Comparison of ENCODE assay signal across 7 mouse cellular contexts in genomic region chr7:30859635-30860402, GRCm38 (mm10). TPM values are rescaled to one million over a fixed set of nuclear protein-coding genes. Genes with fewer than 3 reads are reported as not detected.
DNase-seq lines count a peak whose midpoint lies in the region; ATAC-seq and TF ChIP-seq lines count a peak whose summit lies in the region.

No protein-coding gene starts in this region.

- H3K9me3 ChIP-seq in G1E (replicated peaks): no peaks in the 10 kb centered on the region
- H3K9me3 ChIP-seq in hindbrain, embryonic 13.5 days: no peaks in the 10 kb centered on the region

- 6% methylated on average over 16 of the region's 16 CpGs for WGBS in bone marrow, adult 2 months
- 14% methylated on average over 14 of the region's 16 CpGs for WGBS in hindbrain, embryonic 13.5 days

- peak; percentile 20 for DNase-seq in G1E (ENCODE audit: low spot score)
- DNase-seq in left cerebral cortex, adult 11 months (ENCODE audit: low spot score): peak; percentile 35
- peak; percentile 56 for DNase-seq in lung, postnatal 36 days
- peak; percentile 66 to 79 for DNase-seq in right cerebral cortex, postnatal 10 days (ENCODE audit: low spot score in 2 of 2)

- no peak overlapping the region; the same call in 1 of the 2 replicates for H3K4me3 ChIP-seq in G1E (ENCODE audit: low read depth, low read length)
- peak overlapping the region; percentile 37 for H3K4me3 ChIP-seq in bone marrow, adult 2 months (replicated peaks; ENCODE audit: control insufficient read depth, low read depth, low read length)
- H3K4me3 ChIP-seq in embryonic fibroblast, embryonic 13.5 days (ENCODE audit: insufficient read depth, low read length): no peak overlapping the region
- H3K4me3 ChIP-seq in hindbrain, embryonic 13.5 days: peak overlapping the region; percentile 27

- no peak overlapping the region for H3K27ac ChIP-seq in bone marrow, adult 2 months (ENCODE audit: control insufficient read depth, insufficient read depth, low read depth, low read length, poor library complexity)
- H3K27ac ChIP-seq in embryonic fibroblast, embryonic 13.5 days (ENCODE audit: insufficient read depth, low read length): no peak overlapping the region
- no peak overlapping the region for H3K27ac ChIP-seq in hindbrain, embryonic 13.5 days

- H3K4me2 ChIP-seq in hindbrain, embryonic 13.5 days: peak overlapping the region; percentile 50

- peaks cover 7% of the 10 kb centered on the region for H3K4me1 ChIP-seq in G1E (ENCODE audit: insufficient read depth, low read depth, low read length)
- no peaks in the 10 kb centered on the region; the same call in 1 of the 2 replicates for H3K4me1 ChIP-seq in bone marrow, adult 2 months (ENCODE audit: control insufficient read depth, insufficient read depth, low read length)
- no peaks in the 10 kb centered on the region for H3K4me1 ChIP-seq in embryonic fibroblast, embryonic 13.5 days (ENCODE audit: control insufficient read depth, insufficient read depth, low read length)
- H3K4me1 ChIP-seq in hindbrain, embryonic 13.5 days (replicated peaks): no peaks in the 10 kb centered on the region

- TF ChIP-seq CTCF in G1E (IDR thresholded peaks at IDR 0.05; ENCODE audit: low read depth, low read length): peak; percentile 70
- TF ChIP-seq CTCF in bone marrow, adult 2 months (IDR thresholded peaks at IDR 0.05; ENCODE audit: control insufficient read depth, insufficient read depth, low read length): peak; percentile 78
- TF ChIP-seq CTCF in embryonic fibroblast, embryonic 13.5 days (IDR thresholded peaks at IDR 0.05; ENCODE audit: borderline replicate concordance, insufficient read depth, low read length): peak; percentile 70; the same call in 1 of the 2 replicates

- H3K27me3 ChIP-seq in G1E (ENCODE audit: insufficient read depth, low read length): peaks cover 10% of the 10 kb centered on the region; the same call in 1 of the 2 replicates
- 0 out of 2 replicates have a peak, but pooled peaks cover 4% of the 10 kb centered on the region for H3K27me3 ChIP-seq in hindbrain, embryonic 13.5 days

- no peak for TF ChIP-seq POLR2A in bone marrow, adult 2 months (IDR thresholded peaks at IDR 0.05; ENCODE audit: borderline replicate concordance, control insufficient read depth, low read depth, low read length)
- TF ChIP-seq POLR2A in embryonic fibroblast, embryonic 13.5 days (IDR thresholded peaks at IDR 0.05; ENCODE audit: low read depth, low read length): no peak

- no peak; the same call in 1 of the 2 replicates for ATAC-seq in G1E (ENCODE audit: extremely low read depth, insufficient number of reproducible peaks, low FRiP score, poor library complexity, severe bottlenecking)
- peak; percentile 78 for ATAC-seq in hindbrain, embryonic 13.5 days (ENCODE audit: low FRiP score)

- peak overlapping the region; percentile 53; the same call in 1 of the 2 replicates for H3K9ac ChIP-seq in hindbrain, embryonic 13.5 days

- no peaks in the 10 kb centered on the region for H3K36me3 ChIP-seq in G1E (replicated peaks)
- H3K36me3 ChIP-seq in hindbrain, embryonic 13.5 days: no peaks in the 10 kb centered on the region

RNA-seq across cellular contexts. Expression of gene Ffar1, which starts 1.5 kb away (rescaled TPM):
- not detected in 2 replicates for total RNA-seq in G1E (2014; fragmentation: Nextera tagmentation)
- 0.06 and 0.11 TPM in 2 replicates for total RNA-seq in G1E (2017)
- not detected in 2 replicates for polyA plus RNA-seq in G1E (2012)
- polyA plus RNA-seq in bone marrow, adult 2 months (2011; ENCODE audit: insufficient read depth, insufficient read length, low replicate concordance, missing spikeins): 2.1 and 4.9 TPM in 2 replicates
- not detected in 2 replicates for polyA plus RNA-seq in embryonic fibroblast, embryonic 13.5 days (2011; ENCODE audit: insufficient read length, low read depth, missing spikeins)
- polyA plus RNA-seq in hindbrain, embryonic 13.5 days (2015; fragmentation: Nextera tagmentation; extraction: Ambion mirVana): not detected in 2 replicates

RNA-seq across cellular contexts. Expression of gene Ffar3, which starts 3.8 kb away (rescaled TPM):
- not detected in 2 replicates for total RNA-seq in G1E (2014; fragmentation: Nextera tagmentation)
- total RNA-seq in G1E (2017): 0.12 TPM in 1 of 2 replicates, not detected in the other
- polyA plus RNA-seq in G1E (2012): not detected in 2 replicates
- not detected in 2 replicates for polyA plus RNA-seq in bone marrow, adult 2 months (2011; ENCODE audit: insufficient read depth, insufficient read length, low replicate concordance, missing spikeins)
- not detected in 2 replicates for polyA plus RNA-seq in embryonic fibroblast, embryonic 13.5 days (2011; ENCODE audit: insufficient read length, low read depth, missing spikeins)
- 0.13 TPM in 1 of 2 replicates, not detected in the other for polyA plus RNA-seq in hindbrain, embryonic 13.5 days (2015; fragmentation: Nextera tagmentation; extraction: Ambion mirVana)

RNA-seq across cellular contexts. Expression of gene Cd22, which starts 20.3 kb away (rescaled TPM):
- not detected in 2 replicates for total RNA-seq in G1E (2014; fragmentation: Nextera tagmentation)
- total RNA-seq in G1E (2017): 0.22 TPM in 1 of 2 replicates, not detected in the other
- polyA plus RNA-seq in G1E (2012): not detected in 2 replicates
- polyA plus RNA-seq in bone marrow, adult 2 months (2011; ENCODE audit: insufficient read depth, insufficient read length, low replicate concordance, missing spikeins): 24.0 and 59.4 TPM in 2 replicates
- not detected in 2 replicates for polyA plus RNA-seq in embryonic fibroblast, embryonic 13.5 days (2011; ENCODE audit: insufficient read length, low read depth, missing spikeins)
- polyA plus RNA-seq in hindbrain, embryonic 13.5 days (2015; fragmentation: Nextera tagmentation; extraction: Ambion mirVana): not detected in 2 replicates

RNA-seq across cellular contexts. Expression of gene Ffar2, which starts 36.2 kb away (rescaled TPM):
- total RNA-seq in G1E (2014; fragmentation: Nextera tagmentation): not detected in 2 replicates
- 0.23 and 0.33 TPM in 2 replicates for total RNA-seq in G1E (2017)
- 0.31 and 0.34 TPM in 2 replicates for polyA plus RNA-seq in G1E (2012)
- polyA plus RNA-seq in bone marrow, adult 2 months (2011; ENCODE audit: insufficient read depth, insufficient read length, low replicate concordance, missing spikeins): 3.6 and 18.3 TPM in 2 replicates
- not detected in 2 replicates for polyA plus RNA-seq in embryonic fibroblast, embryonic 13.5 days (2011; ENCODE audit: insufficient read length, low read depth, missing spikeins)
- 0.22 TPM in 1 of 2 replicates, not detected in the other for polyA plus RNA-seq in hindbrain, embryonic 13.5 days (2015; fragmentation: Nextera tagmentation; extraction: Ambion mirVana)

RNA-seq across cellular contexts. Expression of gene Mag, which starts 54.9 kb away (rescaled TPM):
- not detected in 2 replicates for total RNA-seq in G1E (2014; fragmentation: Nextera tagmentation)
- not detected in 2 replicates for total RNA-seq in G1E (2017)
- not detected in 2 replicates for polyA plus RNA-seq in G1E (2012)
- 1.1 and 7.2 TPM in 2 replicates for polyA plus RNA-seq in bone marrow, adult 2 months (2011; ENCODE audit: insufficient read depth, insufficient read length, low replicate concordance, missing spikeins)
- polyA plus RNA-seq in embryonic fibroblast, embryonic 13.5 days (2011; ENCODE audit: insufficient read length, low read depth, missing spikeins): not detected in 2 replicates
- 1.7 and 1.9 TPM in 2 replicates for polyA plus RNA-seq in hindbrain, embryonic 13.5 days (2015; fragmentation: Nextera tagmentation; extraction: Ambion mirVana)

Comparison
In these comparisons a context has a peak if more than half of its experiments do, and no peak if none do; other contexts are left out.
1. DNase-seq: peak in every context shown above with its lines; median percentile 72 in right cerebral cortex, postnatal 10 days; 56 in lung, postnatal 36 days; 35 in left cerebral cortex, adult 11 months; 20 in G1E.
2. H3K4me3 ChIP-seq: peak in bone marrow, adult 2 months (single experiment) and hindbrain, embryonic 13.5 days (single experiment); none in G1E (single experiment) and embryonic fibroblast, embryonic 13.5 days (single experiment).
3. RNA of gene Cd22, which starts 20.3 kb away (polyA plus RNA-seq): 24.0 to 59.4 TPM in bone marrow, adult 2 months; not detected in hindbrain, embryonic 13.5 days, not detected in G1E and not detected in embryonic fibroblast, embryonic 13.5 days; every median in the first group is over 10 times any median in the second.
4. Peak in every context shown above with its lines, with median percentiles within 50 percentile points of each other: CTCF ChIP-seq.